Mouse (Mus musculus): ENCODE data around the gene Clec2g. TPM values are rescaled to one million over a fixed set of nuclear protein-coding genes. Genes with fewer than 3 reads are reported as not detected.

Gene Clec2g
- total and polyA plus RNA-seq, 3 experiments, result 82.0 to 169 (median 91.7) TPM

DNA sequence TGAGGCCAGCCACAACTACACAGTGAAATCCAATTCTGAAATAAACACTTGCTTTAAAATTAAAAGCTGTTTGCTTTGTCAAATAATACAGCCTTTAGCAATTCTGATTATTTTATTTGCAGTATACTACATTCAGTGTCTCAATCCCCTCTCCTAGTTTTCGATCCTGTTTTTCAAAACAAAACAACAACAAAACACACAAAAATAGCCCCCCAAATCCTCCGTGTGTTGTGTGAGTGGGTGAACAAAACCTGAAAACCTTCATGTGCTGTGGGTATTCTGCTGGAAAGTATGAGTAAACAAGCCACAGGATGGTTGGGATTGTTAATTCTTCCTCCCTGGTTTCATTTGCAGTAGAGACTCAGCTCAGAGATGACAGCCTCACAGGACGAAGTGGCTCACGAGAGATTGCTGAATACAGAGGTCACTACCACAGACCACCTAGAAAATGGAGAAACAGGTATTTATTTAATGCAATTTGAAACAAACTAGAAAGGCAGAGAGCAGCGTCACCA, 79.6 kb downstream of the Clec2g start (continued):
- no peak for TF ChIP-seq GABPA (IDR thresholded peaks at IDR 0.05; ENCODE audit: insufficient replicate concordance, low read depth, low read length)
- TF ChIP-seq CHD1 (IDR thresholded peaks at IDR 0.05; ENCODE audit: low read depth, low read length), result no peak
- no peak for TF ChIP-seq CTCF (conservative IDR thresholded peaks at IDR 0.05 in 1 of 2, IDR thresholded peaks at IDR 0.05 in 1 of 2; ENCODE audit: low read depth in 2 of 2, low read length in 2 of 2)
- TF ChIP-seq SIN3A (IDR thresholded peaks at IDR 0.05; ENCODE audit: low read length), result no peak; the same call in 1 of the 2 replicates
- 0 out of 2 replicates have a peak, but pooled peaks have one; percentile 4 for TF ChIP-seq SMC3 (IDR thresholded peaks at IDR 0.05; ENCODE audit: low read depth, low read length)
- TF ChIP-seq RCOR1 (conservative IDR thresholded peaks at IDR 0.05; ENCODE audit: low read depth, low read length), result no peak

DNA sequence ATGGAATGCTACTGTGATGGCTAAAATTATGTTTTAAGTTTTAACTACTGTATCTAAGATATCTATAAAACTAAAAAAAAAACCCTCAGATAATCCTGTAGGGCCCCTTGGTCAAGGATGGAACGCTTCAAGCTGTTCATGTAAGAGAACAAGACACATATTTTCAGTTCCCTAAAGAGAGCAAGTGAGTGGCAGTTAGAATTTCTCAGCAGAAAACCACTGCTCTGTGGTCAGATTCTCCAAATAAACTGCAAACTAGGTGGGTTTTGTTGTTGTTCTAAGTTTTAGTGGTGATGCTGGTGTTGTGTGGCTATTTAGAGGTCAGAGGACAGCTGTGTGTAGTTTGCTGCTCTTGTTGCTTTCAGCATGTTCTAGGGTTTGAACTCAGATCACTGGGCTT, 80.2 kb downstream of the Clec2g start:
- H3K36me3 ChIP-seq (replicated peaks in 1 of 2; ENCODE audit: control insufficient read depth in 1 of 2, insufficient read depth in 1 of 2, low read length in 1 of 2), result peaks cover 21 to 23% of the 10 kb centered on the region in 2 experiments
- peak overlapping the region; percentile 85 for H3K9ac ChIP-seq (ENCODE audit: insufficient read depth, low read depth)
- peak; percentile 73 for DNase-seq (ENCODE audit: extremely low read depth)
- peak overlapping the region; percentile 93 for H3K27ac ChIP-seq (ENCODE audit: insufficient read depth, low read depth)
- H3K4me3 ChIP-seq (replicated peaks in 1 of 3; ENCODE audit: low read depth in 2 of 3, low read length in 2 of 3, poor library complexity in 1 of 3), result peak overlapping the region; percentile 42 to 58 (median 47)
- in situ Hi-C loops (cut with MboI; ENCODE audit: low pct_ligation_motif_present, low pct_unique_long_range_greater_than_20kb, low sequenced_read_pairs) (no loop called here), dilution Hi-C loops (cut with MboI; ENCODE audit: extremely low pct_ligation_motif_present, extremely low pct_unique_long_range_greater_than_20kb, low sequenced_read_pairs) (no loop called here)
- no peaks in the 10 kb centered on the region for H3K9me3 ChIP-seq (replicated peaks; ENCODE audit: low read length)
- H3K4me2 ChIP-seq (ENCODE audit: insufficient read depth, low read depth, poor library complexity, severe bottlenecking), result peak overlapping the region; percentile 96
- H3K27me3 ChIP-seq (replicated peaks), result no peaks in the 10 kb centered on the region
- H3K4me1 ChIP-seq (ENCODE audit: control insufficient read depth in 1 of 2, insufficient read depth in 2 of 2), result peaks cover 9 to 39% of the 10 kb centered on the region in 2 experiments; a peak in 3 of 4 replicates
- H3K79me2 ChIP-seq (replicated peaks; ENCODE audit: control insufficient read depth, extremely low read depth, insufficient read depth, poor library complexity, severe bottlenecking), result no peaks in the 10 kb centered on the region; the same call in 1 of the 2 replicates
- no peak for TF ChIP-seq NRF1 (IDR thresholded peaks at IDR 0.05; ENCODE audit: low read depth, low read length)
- TF ChIP-seq KAT2A (IDR thresholded peaks at IDR 0.05; ENCODE audit: insufficient replicate concordance, low read length), result no peak
- peak; percentile 64; the same call in 1 of the 2 replicates for TF ChIP-seq SIN3A (IDR thresholded peaks at IDR 0.05; ENCODE audit: low read length)
- no peak for TF ChIP-seq GABPA (IDR thresholded peaks at IDR 0.05; ENCODE audit: insufficient replicate concordance, low read depth, low read length)
- TF ChIP-seq MXI1 (IDR thresholded peaks at IDR 0.05; ENCODE audit: low read depth, low read length), result no peak
- no peak for TF ChIP-seq HCFC1 (IDR thresholded peaks at IDR 0.05; ENCODE audit: low read depth, low read length)
- no peak for TF ChIP-seq NELFE (IDR thresholded peaks at IDR 0.05; ENCODE audit: low read depth, low read length)
- TF ChIP-seq MAX (IDR thresholded peaks at IDR 0.05; ENCODE audit: low read length), result no peak
- no peak for TF ChIP-seq MAZ (IDR thresholded peaks at IDR 0.05; ENCODE audit: low read depth, low read length)
- no peak for TF ChIP-seq CHD2 (IDR thresholded peaks at IDR 0.05; ENCODE audit: low read length)
- TF ChIP-seq ZC3H11A (IDR thresholded peaks at IDR 0.05; ENCODE audit: low read depth, low read length), result no peak
- TF ChIP-seq UBTF (IDR thresholded peaks at IDR 0.05; ENCODE audit: low read depth, low read length), result no peak
- TF ChIP-seq SMC3 (IDR thresholded peaks at IDR 0.05; ENCODE audit: low read depth, low read length), result no peak
- TF ChIP-seq E2F4 (IDR thresholded peaks at IDR 0.05; ENCODE audit: insufficient replicate concordance, low read depth, low read length), result no peak
- TF ChIP-seq TBP (conservative IDR thresholded peaks at IDR 0.05; ENCODE audit: low read depth, low read length), result no peak
- TF ChIP-seq ELF1 (IDR thresholded peaks at IDR 0.05; ENCODE audit: low read depth, low read length), result no peak
- no peak for TF ChIP-seq PAX5 (IDR thresholded peaks at IDR 0.05; ENCODE audit: low read length)
- TF ChIP-seq ZNF384 (IDR thresholded peaks at IDR 0.05; ENCODE audit: low read depth, low read length), result peak; percentile 74
- TF ChIP-seq EP300 (IDR thresholded peaks at IDR 0.05; ENCODE audit: low read length), result peak; percentile 89
- peak; percentile 64 for TF ChIP-seq TCF12 (IDR thresholded peaks at IDR 0.05; ENCODE audit: low read depth, low read length)
- TF ChIP-seq ETS1 (conservative IDR thresholded peaks at IDR 0.05; ENCODE audit: low read depth, low read length), result peak; percentile 55
- TF ChIP-seq USF1 (IDR thresholded peaks at IDR 0.05; ENCODE audit: low read depth, low read length), result no peak
- no peak for TF ChIP-seq USF2 (conservative IDR thresholded peaks at IDR 0.05; ENCODE audit: low read depth, low read length)
- TF ChIP-seq MAFK (IDR thresholded peaks at IDR 0.05; ENCODE audit: insufficient replicate concordance, low read length), result peak; percentile 22; the same call in 1 of the 2 replicates
- no peak for TF ChIP-seq POLR2A (IDR thresholded peaks at IDR 0.05; ENCODE audit: low read depth, low read length)
- TF ChIP-seq JUN (IDR thresholded peaks at IDR 0.05; ENCODE audit: insufficient read depth, low read depth, low read length), result 0 out of 2 replicates have a peak, but pooled peaks have one; percentile 25
- TF ChIP-seq JUND (conservative IDR thresholded peaks at IDR 0.05; ENCODE audit: low read depth, low read length), result peak; percentile 45; the same call in 1 of the 2 replicates
- peak; percentile 86 for TF ChIP-seq MEF2A (IDR thresholded peaks at IDR 0.05; ENCODE audit: borderline replicate concordance, low read depth, low read length)
- TF ChIP-seq POLR2AphosphoS2 (IDR thresholded peaks at IDR 0.05; ENCODE audit: low read depth, low read length), result no peak
- no peak; the same call in 1 of the 2 replicates for TF ChIP-seq RAD21 (IDR thresholded peaks at IDR 0.05; ENCODE audit: low read depth, low read length)
- TF ChIP-seq BHLHE40 (IDR thresholded peaks at IDR 0.05; ENCODE audit: low read depth, low read length), result peak; percentile 58; the same call in 1 of the 2 replicates
- TF ChIP-seq ZKSCAN1 (IDR thresholded peaks at IDR 0.05; ENCODE audit: borderline replicate concordance, low read depth, low read length), result no peak
- peak; percentile 93 for TF ChIP-seq IRF4 (IDR thresholded peaks at IDR 0.05; ENCODE audit: low read depth, low read length)
- TF ChIP-seq ZMIZ1 (IDR thresholded peaks at IDR 0.05; ENCODE audit: low read depth, low read length), result no peak
- TF ChIP-seq CTCF (conservative IDR thresholded peaks at IDR 0.05 in 1 of 2, IDR thresholded peaks at IDR 0.05 in 1 of 2; ENCODE audit: low read depth in 2 of 2, low read length in 2 of 2), result no peak

Data from CH12.LX (cell line).